Mouse (Mus musculus) ovary, postnatal 14 days (tissue): ENCODE measurements around the gene Iqschfp.
A peak's percentile ranks its signal among the peaks of the same experiment; 100 is the strongest.

ENCODE experiments used
- DNase-seq: peaks from one replicate; pipeline ENCODE4 v3.0.0; 2022; ENCODE audit warnings: low spot score

The Iqschfp gene

DNA sequence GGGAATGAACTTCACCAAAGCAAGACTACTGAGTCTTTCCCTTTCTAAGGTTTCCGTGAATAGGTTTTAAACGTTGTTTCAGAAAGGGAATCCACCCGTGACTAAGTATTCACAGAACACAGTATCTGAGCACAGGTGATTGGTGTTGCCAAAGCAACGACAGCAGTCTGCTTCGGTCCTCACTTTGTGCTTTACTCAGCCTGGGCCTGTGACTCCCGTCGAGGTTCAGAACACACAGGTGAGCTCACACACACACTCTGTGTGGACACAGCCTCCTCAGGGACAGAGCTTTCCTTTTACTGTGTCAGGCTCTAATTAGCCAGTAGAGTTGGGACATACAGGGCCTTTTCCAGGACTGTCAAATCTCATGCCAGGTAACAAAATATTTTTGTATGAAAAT is 542.4 kb downstream of the Iqschfp start:
- no peak for DNase-seq

DNA sequence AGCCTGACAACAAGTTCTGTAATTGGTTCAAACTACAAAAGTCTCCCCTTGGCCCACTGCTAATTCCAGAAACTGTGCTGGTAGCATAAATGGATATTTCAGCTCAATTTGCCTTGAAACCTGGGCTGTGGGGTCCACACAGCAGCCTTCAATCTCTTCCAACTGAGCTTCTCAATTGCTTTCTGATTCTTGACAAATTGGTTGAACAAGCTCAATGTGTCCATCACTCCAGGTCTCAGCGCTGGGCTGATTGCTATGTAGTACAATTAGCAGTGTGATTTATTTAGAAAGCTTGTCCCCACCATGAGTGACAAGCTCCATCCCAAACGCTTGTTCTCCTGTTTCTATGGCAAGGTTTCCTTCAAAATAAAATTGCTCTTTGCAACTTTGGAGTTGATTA is 542.9 kb downstream of the Iqschfp start:
- no peak for DNase-seq

DNA sequence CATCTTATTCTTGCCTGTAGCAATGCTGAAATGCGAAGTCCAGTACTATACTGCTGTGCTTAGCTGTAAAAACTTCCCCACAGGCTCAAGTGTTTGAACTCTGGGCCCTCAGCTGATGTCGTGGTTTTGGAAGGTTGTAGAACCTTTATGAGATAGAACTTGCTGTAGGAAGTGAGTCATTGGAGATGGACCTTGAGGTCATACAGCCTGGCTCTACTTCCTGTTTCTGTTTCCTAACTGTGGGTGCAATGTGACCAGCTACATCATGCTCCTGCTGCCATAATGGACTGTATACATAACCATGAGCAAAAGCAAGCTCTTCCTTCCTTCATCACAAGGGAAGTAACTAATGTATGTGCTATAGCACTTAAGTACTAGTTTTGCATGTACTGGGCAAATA is 556.4 kb downstream of the Iqschfp start:
- DNase-seq, result no peak

DNA sequence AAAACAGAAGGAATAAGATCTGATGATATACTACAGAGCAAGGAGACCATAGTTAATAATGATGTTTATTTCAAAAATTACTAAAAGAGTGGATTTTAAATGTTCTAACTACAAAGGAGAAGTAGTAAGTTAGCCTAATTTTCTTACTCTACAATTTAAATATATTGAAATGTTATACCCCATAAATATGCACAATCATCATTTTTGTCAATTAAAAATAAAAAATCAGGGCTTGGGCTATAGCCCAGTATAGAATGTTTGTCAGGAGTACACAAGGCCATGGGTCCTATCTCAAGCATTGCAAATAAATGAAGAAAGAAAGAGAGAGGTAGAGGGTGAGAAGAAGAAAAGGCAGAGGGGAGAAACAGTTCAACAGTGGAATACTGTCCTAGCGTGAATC is 559.6 kb downstream of the Iqschfp start:
- no peak for DNase-seq

DNA sequence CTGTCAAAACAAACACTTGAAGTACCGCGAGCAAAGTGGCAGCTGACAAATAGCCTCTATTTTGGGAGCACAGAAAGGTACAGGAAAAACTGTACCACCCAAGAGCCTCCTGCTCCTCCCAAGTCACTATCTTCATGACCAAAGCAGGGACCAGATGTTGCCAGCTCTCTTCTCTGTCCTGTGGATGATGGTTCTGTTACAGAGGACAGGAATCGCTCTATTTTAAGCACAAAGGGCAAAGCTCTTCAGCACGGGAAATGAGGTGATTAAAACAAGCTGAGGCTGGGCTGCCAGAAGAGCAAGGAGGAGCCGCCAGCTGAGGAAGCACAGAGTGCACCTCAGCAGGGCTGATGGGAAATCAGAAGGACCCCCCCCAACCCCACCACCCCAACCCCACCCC is 561.2 kb downstream of the Iqschfp start:
- no peak for DNase-seq

DNA sequence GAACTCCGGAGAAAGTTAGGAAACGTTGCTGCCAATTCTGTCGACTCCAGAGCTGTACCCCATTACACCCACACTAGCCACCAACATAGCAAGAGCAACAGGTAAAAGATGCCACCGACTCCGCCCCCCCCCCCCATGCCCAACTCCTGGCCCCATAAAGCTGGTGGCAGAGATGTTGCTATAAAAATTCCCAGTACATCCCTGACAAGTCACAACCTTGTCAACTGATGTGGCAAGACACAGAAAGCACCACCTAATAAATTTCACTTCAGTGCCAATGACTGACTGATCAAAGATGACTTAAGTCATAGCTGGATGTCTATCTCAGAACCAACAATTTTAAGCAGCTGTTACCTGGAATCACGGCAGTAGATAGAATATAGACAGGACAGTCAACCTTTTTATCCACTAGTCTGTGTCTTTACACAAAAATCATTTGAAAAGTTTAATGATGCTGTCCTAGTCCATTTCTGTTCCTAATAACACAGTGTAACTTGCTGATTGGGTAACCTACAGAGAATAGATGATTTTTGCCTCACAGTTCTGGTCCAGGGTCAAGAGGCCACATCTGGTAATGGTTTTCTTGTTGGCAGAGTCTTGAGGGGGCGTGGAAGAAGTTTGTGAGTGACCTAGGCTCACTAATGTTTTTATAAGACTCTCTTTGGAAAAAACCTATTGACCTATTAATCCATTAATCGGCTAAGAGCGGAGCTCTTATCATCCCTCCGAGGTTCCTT is 561.9 kb downstream of the Iqschfp start:
- DNase-seq, result no peak

DNA sequence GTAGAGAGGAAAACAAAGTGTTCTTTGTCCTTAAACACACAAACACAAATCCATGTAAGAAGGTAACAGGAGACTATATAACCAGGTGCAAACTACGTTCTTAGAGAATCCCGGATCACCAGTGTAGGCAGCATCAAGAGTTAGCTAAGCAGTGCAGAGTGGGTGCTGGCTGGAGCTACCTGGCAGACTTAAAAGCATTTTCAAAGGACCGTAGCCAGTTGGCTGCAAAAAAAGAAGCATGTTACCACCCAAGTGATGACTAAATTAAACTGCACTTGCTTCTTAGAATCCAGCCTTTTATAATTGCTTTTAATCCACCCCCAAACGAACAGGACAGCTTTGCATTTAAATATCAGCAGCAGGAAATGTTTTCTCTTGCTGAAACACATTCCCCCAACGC is 574.6 kb downstream of the Iqschfp start:
- no peak for DNase-seq

DNA sequence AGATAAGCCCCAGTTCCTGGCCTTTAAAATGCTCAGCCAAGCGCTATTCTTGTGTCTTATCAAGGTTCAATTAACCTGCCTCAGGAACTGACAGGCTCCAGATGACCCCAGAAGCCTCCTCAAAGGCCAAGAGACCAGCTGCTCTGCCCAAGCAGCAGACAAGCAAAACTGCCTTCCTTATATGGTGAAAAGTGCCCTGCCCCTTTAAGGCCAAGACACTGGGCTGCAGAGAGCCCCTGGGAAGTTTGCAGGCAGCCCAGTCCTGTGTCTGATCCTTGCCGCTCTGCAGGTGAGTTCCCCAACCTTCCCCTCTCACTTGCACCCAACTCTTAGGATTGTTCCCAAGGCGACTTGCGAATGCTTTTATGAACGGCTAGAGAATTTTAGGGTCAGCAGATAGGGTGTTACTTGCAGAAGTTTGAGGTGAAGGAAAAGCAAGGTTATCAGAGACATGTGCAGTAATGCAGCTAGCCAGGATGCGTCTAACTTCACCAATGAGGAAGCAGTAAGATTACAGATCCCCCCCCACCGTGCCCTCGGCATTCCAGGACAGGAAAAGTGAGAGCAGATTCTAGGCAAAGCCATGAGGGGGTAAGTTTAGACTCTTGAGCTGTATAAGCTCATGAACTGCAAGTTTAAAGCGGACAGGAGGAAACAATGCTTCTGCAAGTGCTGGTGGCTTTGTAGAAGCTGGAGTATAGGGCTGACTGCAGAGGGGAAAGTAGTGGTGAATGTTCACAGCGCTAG is 576.1 kb downstream of the Iqschfp start:
- no peak for DNase-seq

DNA sequence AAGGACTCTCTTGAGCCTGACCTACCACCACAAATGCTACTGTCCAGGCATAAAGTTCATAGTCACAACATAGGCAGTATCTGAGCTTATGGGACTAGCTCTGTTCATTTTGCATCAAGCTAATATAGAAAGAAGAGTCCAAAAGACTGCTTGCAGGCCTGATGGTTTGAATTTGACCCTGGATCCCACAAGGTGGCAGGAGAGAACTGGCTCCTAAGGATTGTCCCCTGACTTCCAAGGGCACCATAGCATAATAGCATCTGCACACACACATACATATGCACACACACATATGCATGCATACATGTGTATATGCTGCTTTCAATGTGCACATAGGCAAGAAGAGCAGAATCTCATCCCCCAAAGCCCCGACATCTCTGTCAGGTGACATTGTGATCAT is 577.6 kb downstream of the Iqschfp start:
- DNase-seq, result no peak

DNA sequence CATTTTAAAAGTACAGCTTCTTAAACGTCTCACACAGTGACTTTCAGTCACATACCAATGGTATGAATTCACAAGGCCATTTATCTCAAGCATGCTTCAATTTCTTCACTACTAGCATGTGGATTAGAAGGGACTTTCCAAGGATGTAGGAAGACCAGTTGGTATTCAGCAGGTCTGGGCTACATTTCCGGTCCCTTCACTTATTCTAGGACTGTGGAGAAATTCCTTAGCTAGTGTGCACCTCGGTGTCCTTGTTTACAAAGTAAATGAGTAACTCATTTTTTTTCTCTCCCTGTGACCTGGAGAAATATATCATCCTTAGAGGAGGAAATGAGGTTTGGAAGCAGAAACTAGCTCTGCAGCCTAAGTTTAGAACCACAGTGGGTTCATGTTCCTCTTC is 578.0 kb downstream of the Iqschfp start:
- no peak for DNase-seq

DNA sequence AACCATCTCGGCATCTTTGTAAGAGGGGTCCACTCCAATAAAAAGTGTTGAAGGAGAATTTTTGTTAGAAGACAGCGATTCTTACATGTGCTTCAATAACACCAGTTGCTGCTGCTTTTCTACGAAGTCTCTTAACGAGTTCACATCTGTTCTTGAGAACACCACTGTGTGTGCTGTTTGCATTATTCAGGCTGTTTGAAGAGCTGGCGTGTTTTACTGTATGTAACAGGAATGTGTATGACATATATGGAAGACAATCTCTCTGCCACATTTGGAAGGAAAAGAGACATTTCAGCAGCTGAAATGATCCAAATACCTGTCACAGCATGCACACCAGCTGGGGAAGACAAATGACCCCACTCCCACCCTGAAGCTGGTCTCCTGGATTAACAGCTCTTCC is 578.6 kb downstream of the Iqschfp start:
- DNase-seq, result no peak

DNA sequence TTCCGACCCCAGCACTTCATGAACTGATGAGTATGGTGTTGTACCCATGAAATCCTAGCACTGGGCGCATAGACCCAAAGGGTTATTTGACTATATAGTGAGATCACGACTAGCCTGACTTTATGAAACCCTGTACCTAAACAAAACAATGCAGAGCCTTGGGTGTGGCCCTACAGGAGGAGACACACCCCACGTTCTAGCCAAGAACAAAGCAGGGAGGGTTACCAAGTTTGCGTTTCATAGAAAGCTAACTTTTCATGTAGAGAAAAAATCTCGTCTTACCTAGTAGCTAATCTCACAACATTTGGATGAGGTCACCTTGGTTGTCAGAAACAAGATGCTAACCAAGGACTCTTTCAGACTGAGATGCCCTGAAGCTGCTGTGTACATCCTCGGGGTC is 584.3 kb downstream of the Iqschfp start:
- no peak for DNase-seq

DNA sequence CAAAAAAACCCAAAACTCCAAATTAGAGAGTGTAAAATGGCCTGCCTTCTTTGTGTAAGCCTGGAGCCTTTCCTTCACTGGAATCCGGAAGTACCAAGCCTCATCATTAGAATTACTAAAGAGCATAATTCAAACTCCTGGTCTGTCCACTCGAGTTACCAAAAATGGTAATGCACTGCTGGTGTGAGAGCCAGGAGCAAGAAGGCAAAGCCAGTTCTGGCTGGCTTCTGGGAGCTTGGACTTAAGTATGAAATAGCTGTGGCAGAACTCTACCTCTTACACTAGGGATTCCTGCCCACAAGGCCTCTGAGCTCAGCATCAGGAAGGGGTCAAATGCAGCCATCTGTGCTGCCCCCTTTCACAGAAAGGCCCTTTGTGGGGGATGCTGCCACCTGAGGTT is 585.4 kb downstream of the Iqschfp start:
- no peak for DNase-seq

DNA sequence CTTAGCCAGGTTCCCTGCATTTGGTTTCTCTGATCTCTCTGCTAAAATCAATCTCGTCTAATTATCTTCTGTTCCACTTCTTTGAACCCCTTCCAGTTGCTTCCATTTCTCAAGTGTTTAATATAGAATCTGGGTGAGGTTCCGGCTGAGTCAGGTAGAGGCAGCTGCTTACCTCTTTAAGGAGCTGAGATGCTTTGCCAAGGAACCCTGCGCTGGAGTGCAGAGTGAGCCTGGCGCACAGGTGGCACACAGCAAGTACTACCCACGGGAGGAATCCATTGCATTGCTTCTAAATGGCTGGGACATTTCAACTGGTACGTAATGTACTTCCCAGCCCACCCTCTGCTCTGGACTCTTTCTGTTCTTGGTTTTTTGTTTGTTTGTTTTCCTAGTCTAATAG is 587.2 kb downstream of the Iqschfp start:
- no peak for DNase-seq

DNA sequence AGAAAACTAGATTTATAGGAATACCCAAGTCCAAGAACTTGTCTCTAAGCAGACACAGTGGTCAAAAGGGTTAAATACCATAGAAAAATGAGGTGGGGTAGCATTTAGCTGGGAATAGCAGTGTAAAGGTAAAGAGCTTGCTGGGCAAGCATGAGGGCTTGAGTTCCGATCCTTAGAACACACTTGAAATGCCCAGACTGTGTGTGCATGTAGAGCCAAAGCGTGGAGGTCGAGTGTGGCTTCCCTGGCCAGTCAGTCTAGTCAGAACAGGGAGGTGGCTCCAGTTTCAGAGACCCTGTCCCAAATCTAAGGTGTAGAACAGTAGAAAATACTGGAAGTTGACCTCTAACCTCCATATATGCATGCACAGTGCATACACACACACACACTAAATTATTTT is 591.5 kb downstream of the Iqschfp start:
- DNase-seq, result no peak

DNA sequence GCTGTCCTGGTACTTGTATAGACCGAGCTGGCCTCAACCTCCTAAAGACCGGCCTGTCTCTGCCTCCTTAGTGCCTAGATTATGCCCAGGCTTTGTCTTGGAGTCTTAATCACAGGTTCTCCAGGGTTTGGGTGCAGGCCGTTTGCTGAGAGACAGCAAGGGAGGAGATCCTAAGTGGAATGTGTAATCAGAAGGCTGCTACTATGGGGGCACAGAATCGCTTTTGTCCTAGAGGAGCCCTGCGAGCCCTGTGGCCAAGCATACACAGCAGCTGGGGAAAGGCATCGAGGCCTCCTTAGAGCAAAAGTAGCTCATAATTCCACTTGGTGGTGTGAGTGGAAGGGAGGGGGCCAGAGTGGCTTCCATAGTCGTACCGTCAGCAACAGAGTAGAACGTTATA is 592.0 kb downstream of the Iqschfp start:
- no peak for DNase-seq

DNA sequence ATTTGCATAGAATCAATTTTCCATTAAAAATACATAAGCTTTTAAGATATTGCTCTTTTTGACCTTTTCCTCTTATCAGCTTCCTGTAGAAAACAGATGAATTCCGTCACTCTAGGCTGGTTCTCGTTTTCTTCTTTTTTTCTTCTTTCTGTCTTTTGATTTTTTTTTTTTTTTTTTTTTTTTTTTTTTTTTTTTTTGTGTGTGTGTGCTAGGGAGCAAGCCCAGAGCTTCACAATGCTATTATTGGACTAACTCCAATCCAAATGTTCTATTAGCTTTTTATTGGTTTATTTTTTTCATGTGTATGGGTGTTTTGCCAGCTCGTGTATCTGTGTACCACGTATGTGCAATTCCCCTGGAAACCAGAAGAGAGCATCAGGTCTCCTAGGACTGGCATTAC is 592.5 kb downstream of the Iqschfp start:
- DNase-seq, result no peak

DNA sequence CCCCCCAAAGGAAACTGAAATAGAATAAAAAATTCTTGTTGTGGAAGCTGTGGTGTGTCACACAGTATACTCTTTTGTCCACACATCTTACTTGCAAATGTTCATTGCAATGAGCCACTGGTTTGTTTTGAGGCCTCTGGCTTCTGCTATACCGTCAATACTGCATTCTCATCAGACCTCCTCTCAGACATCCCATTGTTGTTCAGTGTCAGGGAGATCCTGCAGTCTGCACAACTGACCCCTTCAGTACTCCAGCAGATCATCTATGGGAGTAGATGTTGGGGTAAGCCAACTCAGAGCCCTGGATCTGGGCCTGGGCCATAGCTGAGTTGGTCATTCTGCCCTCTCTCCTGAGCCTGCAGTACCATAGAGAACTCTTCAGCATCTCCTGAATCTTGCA is 595.6 kb downstream of the Iqschfp start:
- DNase-seq, result no peak

DNA sequence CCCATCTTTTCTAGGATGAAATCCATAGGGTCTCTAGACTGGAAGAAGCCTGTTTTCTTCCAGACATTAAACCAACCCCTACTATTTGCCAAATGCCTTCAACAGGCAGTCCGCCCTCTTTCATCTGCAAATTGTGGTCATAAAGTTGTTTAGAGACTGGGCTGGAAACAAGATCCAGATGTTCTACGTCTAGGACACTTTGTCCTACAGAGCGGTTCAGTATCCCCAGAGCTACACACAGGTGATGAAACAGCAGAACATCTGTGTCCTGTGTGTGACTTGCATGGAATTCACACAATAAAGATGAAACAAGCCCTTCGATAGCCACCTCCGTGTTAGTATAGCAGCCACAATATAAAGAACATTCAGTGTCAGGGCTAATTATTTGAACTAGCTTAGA is 596.3 kb downstream of the Iqschfp start:
- DNase-seq, result no peak

DNA sequence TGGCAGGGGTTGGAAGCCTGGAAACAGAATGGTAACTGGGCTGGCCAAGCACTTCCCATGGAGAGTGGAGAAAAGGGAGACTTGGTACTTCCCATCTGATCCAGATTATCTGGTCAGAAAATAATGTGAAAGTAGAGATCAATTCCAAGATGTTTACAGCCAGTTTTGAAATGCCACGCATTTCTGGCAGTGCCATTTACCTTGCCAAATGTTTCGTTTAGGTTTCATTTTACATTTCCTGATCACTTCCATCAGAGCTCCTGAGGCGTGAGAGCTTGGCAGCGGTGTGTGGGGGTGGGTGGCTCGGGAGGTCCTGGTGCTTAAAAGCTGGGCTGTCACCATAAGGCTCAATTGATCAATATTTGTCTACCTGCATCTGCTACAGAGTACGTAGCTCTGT is 599.5 kb downstream of the Iqschfp start:
- no peak for DNase-seq

DNA sequence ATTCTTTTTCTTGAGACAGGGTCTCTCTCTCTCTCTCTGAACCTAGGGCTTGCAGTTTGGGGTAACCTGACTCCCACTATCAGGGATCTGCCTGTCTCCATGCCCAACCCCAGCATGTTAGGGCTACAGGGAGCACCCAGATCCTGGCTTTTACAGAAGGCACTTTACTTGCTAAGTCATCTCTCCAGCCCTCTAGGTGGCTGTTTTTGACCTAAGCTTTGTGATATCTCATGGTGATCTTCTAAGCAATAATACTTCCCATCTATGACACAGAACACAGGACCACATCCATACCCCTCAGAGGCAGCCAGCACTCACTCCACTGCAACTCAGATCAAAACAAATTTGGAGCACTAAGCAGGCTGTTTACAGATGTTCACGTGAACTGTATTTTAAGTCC is 600.0 kb downstream of the Iqschfp start:
- no peak for DNase-seq

DNA sequence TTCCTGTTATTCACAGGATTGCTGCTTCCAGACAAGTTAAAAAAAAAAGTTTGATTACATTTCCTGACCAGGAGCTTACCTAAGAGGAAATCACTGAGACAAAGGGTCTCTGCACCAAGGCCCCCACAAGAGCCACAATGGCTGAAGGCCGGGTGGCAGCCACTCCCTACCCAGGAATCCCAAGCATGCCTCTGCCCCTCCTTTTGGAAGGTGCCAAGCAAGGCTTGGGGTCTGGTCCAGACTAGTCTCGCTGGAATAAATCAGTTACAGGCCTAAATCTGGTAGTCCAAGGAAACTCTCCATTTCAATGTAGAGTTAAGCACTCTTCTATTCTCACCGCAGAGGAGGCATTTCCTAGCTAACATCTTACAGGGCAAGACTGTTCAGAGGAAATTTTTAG is 600.5 kb downstream of the Iqschfp start:
- DNase-seq, result no peak

DNA sequence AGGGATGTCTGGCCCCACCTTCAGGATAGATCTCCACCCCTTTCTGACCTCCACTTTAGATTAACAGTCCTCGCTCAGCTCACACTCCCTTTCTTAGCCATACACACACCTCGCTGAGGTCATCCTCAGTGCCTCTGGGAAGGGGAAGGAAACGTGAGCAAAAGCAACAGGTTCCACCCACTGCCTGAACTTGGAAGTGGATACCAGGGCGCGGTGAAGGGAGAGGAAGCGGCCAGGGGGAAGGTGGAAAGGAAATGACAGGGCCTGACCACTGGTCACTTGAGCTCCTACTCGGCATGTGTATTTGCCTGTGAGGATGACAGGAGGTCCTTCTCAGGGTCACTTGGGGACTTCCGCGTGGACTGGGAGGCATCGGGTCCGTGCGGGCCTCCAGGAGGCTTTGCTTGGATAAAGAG is 601.1 kb downstream of the Iqschfp start:
- DNase-seq, result peak; percentile 11
